8 mouse cellular contexts compared by ENCODE assay signal in genomic region chr19:42655006-42655405, GRCm38 (mm10). TPM values are rescaled to one million over a fixed set of nuclear protein-coding genes. Genes with fewer than 3 reads are reported as not detected.
DNase-seq lines count a peak whose midpoint lies in the region; TF ChIP-seq lines count a peak whose summit lies in the region.
"Had no signal": no experiment of that assay in that cellular context is flagged by ENCODE, and none has a peak within 500 bp of the region (broad histone marks: within the 10 kb centered on the region; RNA-seq: fewer than 3 reads in every experiment).

No protein-coding gene starts in this region.

- no peak for TF ChIP-seq POLR2A in MEL (IDR thresholded peaks at IDR 0.05; ENCODE audit: control insufficient read depth in 1 of 2, insufficient read depth in 1 of 2, low read depth in 1 of 2, low read length in 2 of 2, poor library complexity in 1 of 2)
- no peak for TF ChIP-seq POLR2A in embryonic fibroblast, embryonic 13.5 days (IDR thresholded peaks at IDR 0.05; ENCODE audit: low read depth, low read length)

- TF ChIP-seq RAD21 in MEL (IDR thresholded peaks at IDR 0.05; ENCODE audit: low read depth, low read length) = peak; percentile 86

- DNase-seq in MEL (ENCODE audit: low read depth, low spot score) = peak; percentile 47
- peak; percentile 80 for DNase-seq in adrenal gland, postnatal 25 days
- DNase-seq in heart, postnatal 14 days = peak; percentile 77 to 85
- peak; percentile 36 to 67 for DNase-seq in layer of hippocampus, adult 18-20 months (ENCODE audit: low spot score in 2 of 2)
- DNase-seq in lung, postnatal 4 days = peak; percentile 60 to 71
- DNase-seq in right cerebral cortex, postnatal 25 days = peak; percentile 63

- H3K79me2 ChIP-seq in MEL (ENCODE audit: control insufficient read depth, insufficient read depth, low read length, poor library complexity) = no peaks in the 10 kb centered on the region

- no peaks in the 10 kb centered on the region for H3K9me3 ChIP-seq in MEL (replicated peaks; ENCODE audit: insufficient read depth, low read length)
- H3K9me3 ChIP-seq: stomach, embryonic 15.5 days had no signal

- H3K27me3 ChIP-seq in MEL (ENCODE audit: control insufficient read depth in 1 of 2, insufficient read depth in 2 of 2, low read length in 2 of 2) = no peaks in the 10 kb centered on the region; a peak in 1 of 4 replicates
- H3K27me3 ChIP-seq: stomach, embryonic 15.5 days had no signal

- no peaks in the 10 kb centered on the region for H3K4me1 ChIP-seq in MEL (ENCODE audit: control insufficient read depth in 1 of 2, insufficient read depth in 2 of 2, low read length in 2 of 2)
- H3K4me1 ChIP-seq in embryonic fibroblast, embryonic 13.5 days (ENCODE audit: control insufficient read depth, insufficient read depth, low read length) = peaks cover 5% of the 10 kb centered on the region

- peak; percentile 54 to 86 (median 86) for TF ChIP-seq CTCF in MEL (IDR thresholded peaks at IDR 0.05 in 2 of 3, conservative IDR thresholded peaks at IDR 0.05 in 1 of 3; ENCODE audit: control insufficient read depth in 1 of 3, insufficient read depth in 1 of 3, low read depth in 2 of 3, low read length in 3 of 3, poor library complexity in 1 of 3, severe bottlenecking in 1 of 3)
- peak; percentile 92 for TF ChIP-seq CTCF in embryonic fibroblast, embryonic 13.5 days (IDR thresholded peaks at IDR 0.05; ENCODE audit: borderline replicate concordance, insufficient read depth, low read length)

- H3K9ac ChIP-seq in MEL (ENCODE audit: control insufficient read depth, low read depth, low read length, poor library complexity, severe bottlenecking) = no peak overlapping the region
- H3K9ac ChIP-seq: stomach, embryonic 15.5 days had no signal

- no peak for TF ChIP-seq EP300 in MEL (IDR thresholded peaks at IDR 0.05; ENCODE audit: low read depth in 1 of 2, low read length in 2 of 2)

- H3K27ac ChIP-seq in MEL (ENCODE audit: control insufficient read depth, low read depth, low read length) = no peak overlapping the region
- H3K27ac ChIP-seq in embryonic fibroblast, embryonic 13.5 days (ENCODE audit: insufficient read depth, low read length) = no peak overlapping the region
- H3K27ac ChIP-seq: stomach, embryonic 15.5 days had no signal

- intact Hi-C loops in heart, postnatal 14 days (cut with DNase I) = loop anchor here (1.0 to 10.0 kb wide), 4 partner anchors 67 to 338 kb away; no protein-coding TSS in a partner anchor

- H3K36me3 ChIP-seq in MEL (ENCODE audit: control insufficient read depth in 1 of 2, insufficient read depth in 2 of 2, low read length in 2 of 2) = no peaks in the 10 kb centered on the region
- H3K36me3 ChIP-seq: stomach, embryonic 15.5 days had no signal

- H3K4me3 ChIP-seq in MEL (ENCODE audit: control insufficient read depth in 1 of 2, insufficient read depth in 1 of 2, low read depth in 2 of 2, low read length in 2 of 2) = no peak overlapping the region
- H3K4me3 ChIP-seq in embryonic fibroblast, embryonic 13.5 days (ENCODE audit: insufficient read depth, low read length) = no peak overlapping the region
- H3K4me3 ChIP-seq: stomach, embryonic 15.5 days had no signal

TF ChIP-seq in MEL, 35 proteins besides CTCF, POLR2A, EP300 and RAD21:
- TF ChIP-seq POLR2AphosphoS2 (IDR thresholded peaks at IDR 0.05; ENCODE audit: low read length) = no peak
- peak; percentile 84 for TF ChIP-seq SMC3 (IDR thresholded peaks at IDR 0.05; ENCODE audit: low read depth, low read length)
- no peak for TF ChIP-seq ZMIZ1 (IDR thresholded peaks at IDR 0.05; ENCODE audit: low read depth, low read length)
- no peak for TF ChIP-seq UBTF (IDR thresholded peaks at IDR 0.05; ENCODE audit: borderline replicate concordance, insufficient read depth, low read depth, low read length)
- TF ChIP-seq ELF1 (IDR thresholded peaks at IDR 0.05; ENCODE audit: low read depth, low read length) = no peak
- no peak for TF ChIP-seq TCF12 (IDR thresholded peaks at IDR 0.05; ENCODE audit: low read depth, low read length)
- TF ChIP-seq ZC3H11A (IDR thresholded peaks at IDR 0.05; ENCODE audit: low read depth, low read length) = peak; percentile 90

RNA-seq across cellular contexts. Expression of gene Loxl4, which starts 42.4 kb away (rescaled TPM):
- 0.04 TPM in 1 of 2 replicates, not detected in the other for total RNA-seq in MEL (2012; rRNA removed)
- under 1 TPM in 1 of 2 experiments, not detected in 1; 0.03 TPM for polyA plus RNA-seq in MEL (2012; ENCODE audit: insufficient read depth in 1 of 2, insufficient read length in 2 of 2, low read depth in 1 of 2, low replicate concordance in 2 of 2, missing spikeins in 1 of 2)
- 2.1 and 2.2 TPM in 2 replicates for total RNA-seq in adrenal gland, postnatal 25 days (2021)
- 13.3 and 33.0 TPM in 2 replicates for polyA plus RNA-seq in embryonic fibroblast, embryonic 13.5 days (2011; ENCODE audit: insufficient read length, low read depth, missing spikeins)
- total RNA-seq in heart, postnatal 14 days (2021) = 1 to 10 TPM; 1.3 to 1.8 TPM
- under 1 TPM; 0.13 to 0.17 TPM for total RNA-seq in layer of hippocampus, adult 18-20 months (2021)
